Mouse (Mus musculus): Measurements from ENCODE around the gene 1700016H13Rik. TPM values are rescaled to one million over a fixed set of nuclear protein-coding genes. Genes with fewer than 3 reads are reported as not detected.
A peak's percentile ranks its signal among the peaks of the same experiment; 100 is the strongest.

1700016H13Rik gene
- polyA plus RNA-seq, 1 experiment from 2014 or later, result 0.11 TPM

DNA sequence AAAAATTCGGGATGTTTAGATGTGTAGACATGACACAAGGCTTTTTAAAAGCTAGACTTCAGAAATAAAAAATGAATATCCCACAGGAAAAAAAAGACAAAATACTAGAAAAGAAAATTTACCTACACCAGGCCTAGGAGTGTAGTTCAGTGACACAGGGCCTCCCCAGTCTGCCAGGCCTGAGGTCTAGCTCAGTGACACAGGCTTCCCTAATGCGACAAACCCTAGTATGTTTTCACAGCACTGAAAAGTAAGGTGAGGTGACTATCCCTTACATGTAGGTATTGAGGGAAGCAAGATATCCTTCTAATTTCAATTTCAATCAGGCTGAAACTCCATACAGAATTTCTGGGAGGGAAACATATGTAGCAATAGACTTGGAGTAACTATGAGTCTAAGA is 18.6 kb downstream of the 1700016H13Rik start:
- H3K9ac ChIP-seq (ENCODE audit: low read depth, low read length), result no peak overlapping the region
- DNase-seq (ENCODE audit: low spot score) (no peak), ATAC-seq (replicated peaks; ENCODE audit: low FRiP score, low read depth) (no peak)
- no peak overlapping the region for H3K27ac ChIP-seq
- no peaks in the 10 kb centered on the region for H3K4me1 ChIP-seq (replicated peaks; ENCODE audit: insufficient read depth, low read length)
- H3K27me3 ChIP-seq (ENCODE audit: insufficient read depth, low read length), result no peaks in the 10 kb centered on the region
- H3K36me3 ChIP-seq (ENCODE audit: insufficient read depth, low read length), result no peaks in the 10 kb centered on the region
- TF ChIP-seq CTCF (IDR thresholded peaks at IDR 0.05; ENCODE audit: low read depth), result no peak
- H3K9me3 ChIP-seq (replicated peaks; ENCODE audit: low read length), result no peaks in the 10 kb centered on the region
- WGBS, result 87% methylated on average over 2 of the region's 2 CpGs
- H3K4me2 ChIP-seq (ENCODE audit: low read length), result no peak overlapping the region
- H3K4me3 ChIP-seq (replicated peaks; ENCODE audit: low read depth, low read length), result no peak overlapping the region

DNA sequence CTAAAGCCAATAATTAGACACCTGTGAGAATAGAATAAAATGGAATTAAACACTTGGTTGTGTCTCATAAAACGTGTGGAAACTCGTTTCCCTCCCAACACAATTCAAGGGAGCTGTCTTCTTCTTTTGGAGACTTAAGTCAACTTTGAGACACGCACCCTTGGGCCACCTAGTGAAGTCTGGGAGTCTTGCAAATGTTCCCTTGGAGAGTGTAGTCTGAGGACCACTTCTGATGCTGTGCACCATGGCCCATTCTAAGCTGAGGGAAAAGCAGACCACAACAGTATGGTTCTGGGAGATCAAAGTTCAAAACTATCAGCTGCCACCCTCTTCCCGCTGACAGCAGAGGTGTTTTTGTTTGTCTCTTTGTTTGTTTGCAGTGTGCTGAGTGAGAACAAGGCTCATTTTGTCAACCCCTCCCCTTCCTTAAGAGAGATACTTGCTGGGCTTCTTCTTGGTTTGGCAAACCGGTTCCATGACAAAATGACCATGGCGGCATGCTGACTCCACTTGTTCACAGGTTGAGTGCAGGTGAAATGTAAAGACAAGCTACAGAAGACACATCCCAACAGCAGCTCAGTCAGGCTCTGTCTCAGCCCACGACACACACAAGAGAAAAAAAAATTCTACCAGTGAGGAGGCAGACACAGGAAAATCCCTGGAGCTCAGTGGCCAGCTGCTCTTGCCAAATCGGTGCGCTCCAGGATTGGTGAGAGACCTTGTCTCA is 25.8 kb downstream of the 1700016H13Rik start:
- TF ChIP-seq CTCF (IDR thresholded peaks at IDR 0.05; ENCODE audit: low read depth), result no peak
- no peak overlapping the region for H3K9ac ChIP-seq (ENCODE audit: low read depth, low read length)
- 75% methylated on average over 9 of the region's 9 CpGs for WGBS
- H3K36me3 ChIP-seq (ENCODE audit: insufficient read depth, low read length), result no peaks in the 10 kb centered on the region
- no peak for DNase-seq (ENCODE audit: low spot score)
- no peaks in the 10 kb centered on the region for H3K9me3 ChIP-seq (replicated peaks; ENCODE audit: low read length)
- no peak overlapping the region for H3K4me3 ChIP-seq (replicated peaks; ENCODE audit: low read depth, low read length)
- no peaks in the 10 kb centered on the region for H3K4me1 ChIP-seq (replicated peaks; ENCODE audit: insufficient read depth, low read length)
- no peak for ATAC-seq (replicated peaks; ENCODE audit: low FRiP score, low read depth)
- H3K27me3 ChIP-seq (ENCODE audit: insufficient read depth, low read length), result no peaks in the 10 kb centered on the region
- H3K4me2 ChIP-seq (ENCODE audit: low read length), result no peak overlapping the region
- H3K27ac ChIP-seq, result 0 out of 2 replicates have a peak overlapping the region, but pooled peaks have one; percentile 25

DNA sequence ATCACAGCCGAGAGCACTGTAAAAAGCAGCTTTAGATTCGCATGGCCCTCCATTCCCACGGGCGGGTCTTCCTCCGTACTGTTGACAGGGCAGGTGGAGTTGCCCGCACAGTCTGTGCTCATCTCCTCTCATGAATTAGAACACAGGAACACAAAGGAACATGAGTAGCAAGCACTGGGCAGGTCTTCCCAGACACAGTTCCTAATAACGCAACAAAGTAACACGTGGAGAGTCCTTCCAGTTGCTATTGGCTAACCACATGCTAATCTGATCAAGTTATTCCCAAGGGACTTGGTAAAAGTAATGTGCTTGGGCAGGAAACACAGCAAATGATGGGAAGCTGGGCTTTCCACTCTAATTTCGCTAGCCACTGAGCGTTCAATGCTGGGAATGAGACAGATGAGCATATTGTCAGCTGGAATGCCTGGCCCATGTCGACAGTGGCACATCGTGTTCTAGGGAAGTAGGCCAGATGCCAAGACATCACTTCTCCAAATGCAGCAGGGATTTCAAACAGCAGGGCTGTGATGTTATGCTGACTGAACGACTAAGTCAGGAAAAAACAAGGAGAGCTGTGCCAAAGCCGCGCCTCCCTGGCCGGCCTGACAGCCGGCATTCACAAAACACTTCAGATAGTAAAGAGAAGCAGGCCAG is 26.6 kb downstream of the 1700016H13Rik start, which contains the start of gene Slc10a6:
Slc10a6 (minus strand) TSS at position 293 of the 654 bp plus-strand sequence.
- H3K27ac ChIP-seq, result 0 out of 2 replicates have a peak within 1 kb of the TSS, but pooled peaks have one; percentile 25
- H3K9ac ChIP-seq (ENCODE audit: low read depth, low read length), result no peak within 1 kb of the TSS
- no peaks in the 10 kb centered on the region for H3K9me3 ChIP-seq (replicated peaks; ENCODE audit: low read length)
- no peak within 1 kb of the TSS for H3K4me3 ChIP-seq (replicated peaks; ENCODE audit: low read depth, low read length)
- whole genome bisulfite sequencing, result 58% methylated on average over 17 of the region's 17 CpGs
- TF ChIP-seq CTCF (IDR thresholded peaks at IDR 0.05; ENCODE audit: low read depth), result no peak
- H3K36me3 ChIP-seq (ENCODE audit: insufficient read depth, low read length), result no peaks in the 10 kb centered on the region
- no peak within 1 kb of the TSS for H3K4me2 ChIP-seq (ENCODE audit: low read length)
- H3K27me3 ChIP-seq (ENCODE audit: insufficient read depth, low read length), result no peaks in the 10 kb centered on the region
- H3K4me1 ChIP-seq (replicated peaks; ENCODE audit: insufficient read depth, low read length), result no peaks in the 10 kb centered on the region
- ATAC-seq (replicated peaks; ENCODE audit: low FRiP score, low read depth) (no peak), DNase-seq (ENCODE audit: low spot score) (peak; percentile 76)

DNA sequence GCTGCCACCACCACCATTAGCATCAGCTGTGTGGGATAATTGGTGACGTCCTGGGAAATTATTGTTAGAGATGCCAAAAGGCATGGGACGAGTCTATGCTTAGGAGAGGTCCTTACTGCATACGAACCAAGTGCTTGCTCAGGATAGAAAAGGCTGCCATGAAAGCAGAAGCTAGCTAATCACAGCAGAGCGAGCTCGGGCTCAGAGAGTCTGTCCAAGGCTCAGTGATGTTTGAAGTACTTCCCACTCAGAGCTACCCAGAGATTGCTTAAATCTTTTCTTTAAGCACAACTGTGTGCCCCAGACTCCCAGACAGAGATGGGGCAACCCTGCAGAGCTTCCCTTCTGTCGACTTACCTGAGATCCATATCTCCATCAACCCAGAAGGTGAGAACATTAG is 27.3 kb downstream of the 1700016H13Rik start:
- no peak overlapping the region for H3K9ac ChIP-seq (ENCODE audit: low read depth, low read length)
- H3K9me3 ChIP-seq (replicated peaks; ENCODE audit: low read length), result no peaks in the 10 kb centered on the region
- DNase-seq (ENCODE audit: low spot score) (no peak), ATAC-seq (replicated peaks; ENCODE audit: low FRiP score, low read depth) (no peak)
- no peak overlapping the region for H3K27ac ChIP-seq
- no peak overlapping the region for H3K4me2 ChIP-seq (ENCODE audit: low read length)
- H3K36me3 ChIP-seq (ENCODE audit: insufficient read depth, low read length), result no peaks in the 10 kb centered on the region
- H3K4me1 ChIP-seq (replicated peaks; ENCODE audit: insufficient read depth, low read length), result no peaks in the 10 kb centered on the region
- TF ChIP-seq CTCF (IDR thresholded peaks at IDR 0.05; ENCODE audit: low read depth), result no peak
- WGBS, result 78% methylated on average over 6 of the region's 6 CpGs
- H3K4me3 ChIP-seq (replicated peaks; ENCODE audit: low read depth, low read length), result no peak overlapping the region
- no peaks in the 10 kb centered on the region for H3K27me3 ChIP-seq (ENCODE audit: insufficient read depth, low read length)

DNA sequence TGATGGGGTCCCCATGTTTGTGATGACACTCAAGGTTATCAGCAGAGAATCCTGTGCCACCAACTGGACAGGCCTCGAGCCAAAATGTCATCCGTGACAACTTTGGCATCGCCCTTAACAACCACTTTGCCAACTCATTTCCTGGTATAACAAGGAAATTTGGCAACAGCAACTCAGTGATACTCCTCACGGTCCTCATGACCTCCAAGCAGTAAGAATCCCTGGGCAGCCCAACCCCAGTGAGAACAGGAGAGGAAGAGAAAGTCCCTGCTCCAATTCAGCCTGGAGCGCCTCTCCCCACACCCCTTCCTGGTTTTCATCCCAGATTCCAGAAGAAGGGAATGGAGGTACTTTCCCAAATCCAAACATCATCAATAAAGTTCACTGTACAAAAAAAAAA is 31.0 kb downstream of the 1700016H13Rik start:
- DNase-seq (ENCODE audit: low spot score) (no peak), ATAC-seq (replicated peaks; ENCODE audit: low FRiP score, low read depth) (no peak)
- Histone ChIP-seq H3K27ac (no peak overlapping the region), H3K4me1 (replicated peaks; ENCODE audit: insufficient read depth, low read length) (no peaks in the 10 kb centered on the region), H3K9ac (ENCODE audit: low read depth, low read length) (no peak overlapping the region), H3K36me3 (ENCODE audit: insufficient read depth, low read length) (no peaks in the 10 kb centered on the region), H3K27me3 (ENCODE audit: insufficient read depth, low read length) (no peaks in the 10 kb centered on the region), H3K4me3 (replicated peaks; ENCODE audit: low read depth, low read length) (no peak overlapping the region), H3K4me2 (ENCODE audit: low read length) (no peak overlapping the region), H3K9me3 (replicated peaks; ENCODE audit: low read length) (no peaks in the 10 kb centered on the region)
- WGBS, result 93% methylated on average over 5 of the region's 5 CpGs
- no peak for TF ChIP-seq CTCF (IDR thresholded peaks at IDR 0.05; ENCODE audit: low read depth)

GRCm38 (mm10) chr5:103622321-103622720 is 33.5 kb downstream of the 1700016H13Rik start:
- no peak overlapping the region for H3K4me3 ChIP-seq (replicated peaks; ENCODE audit: low read depth, low read length)
- DNase-seq (ENCODE audit: low spot score) (no peak), ATAC-seq (replicated peaks; ENCODE audit: low FRiP score, low read depth) (no peak)
- no peaks in the 10 kb centered on the region for H3K9me3 ChIP-seq (replicated peaks; ENCODE audit: low read length)
- 73% methylated on average over 5 of the region's 5 CpGs for WGBS
- TF ChIP-seq CTCF (IDR thresholded peaks at IDR 0.05; ENCODE audit: low read depth), result no peak
- no peaks in the 10 kb centered on the region for H3K36me3 ChIP-seq (ENCODE audit: insufficient read depth, low read length)
- no peaks in the 10 kb centered on the region for H3K4me1 ChIP-seq (replicated peaks; ENCODE audit: insufficient read depth, low read length)
- H3K27ac ChIP-seq, result no peak overlapping the region
- H3K27me3 ChIP-seq (ENCODE audit: insufficient read depth, low read length), result no peaks in the 10 kb centered on the region
- H3K9ac ChIP-seq (ENCODE audit: low read depth, low read length), result no peak overlapping the region
- no peak overlapping the region for H3K4me2 ChIP-seq (ENCODE audit: low read length)

Measured in kidney, postnatal 0 days (tissue).